Mouse (Mus musculus) heart, postnatal 10 days (tissue): ENCODE data around the gene Olfr691. TPM values are rescaled to one million over a fixed set of nuclear protein-coding genes. Genes with fewer than 3 reads are reported as not detected.
"Not testable (repeated sequence)": the region's sequence is repeated elsewhere in the genome, so short reads cannot be mapped to it uniquely, and the experiment has no call there.

ENCODE experiments used
- DNase-seq, 2 experiments: peaks; one replicate each; pipeline ENCODE4 v3.0.0; 2021
- intact Hi-C: fragments of 180-260 bp; cut with DNase I; formaldehyde crosslinking; loops from one replicate; pipeline ENCODE4 v1.15.1; 2025
- total RNA-seq, 2 experiments: library from RNA; stranded (reverse); gene quantifications; 2 replicates each; pipeline ENCODE4 v1.2.3; 2021

The Olfr691 gene
- total RNA-seq = under 1 TPM in 1 of 2 experiments, not detected in 1; 0.17 TPM

- no peak for DNase-seq
- intact Hi-C loops = no loop called here
Measured at GRCm38 (mm10) chr7:105342170-105342569, at the start of gene Olfr691. Gene Olfr691, minus strand, starts transcription at chr7:105342270.

- DNase-seq = no peak
- intact Hi-C loops = loop anchor here (10.0 kb wide), 1 partner anchor 425 kb away; the partner anchor contains the start of gene Mrpl17
Measured at GRCm38 (mm10) chr7:105390236-105390635, 48.2 kb upstream of the Olfr691 start.

GRCm38 (mm10) chr7:105387696-105388095 lies 45.6 kb upstream of the Olfr691 start:
- DNase-seq = no peak
- intact Hi-C loops = no loop called here

- no peak for DNase-seq
- intact Hi-C loops = no loop called here
Measured at GRCm38 (mm10) chr7:105380329-105380728, 38.3 kb upstream of the Olfr691 start.

GRCm38 (mm10) chr7:105374866-105375265 lies 32.8 kb upstream of the Olfr691 start, which contains the start of gene Gm5901:
Gene Gm5901, plus strand, starts transcription at chr7:105375038.
- intact Hi-C loops = no loop called here
- DNase-seq = no peak

GRCm38 (mm10) chr7:105373976-105374375 lies 31.9 kb upstream of the Olfr691 start:
- no peak for DNase-seq
- intact Hi-C loops = no loop called here

GRCm38 (mm10) chr7:105373509-105373908 lies 31.4 kb upstream of the Olfr691 start:
- intact Hi-C loops = no loop called here
- peak; percentile 70 to 77 for DNase-seq

- intact Hi-C loops = no loop called here
- DNase-seq = no peak
Measured at GRCm38 (mm10) chr7:105372912-105373311, 30.8 kb upstream of the Olfr691 start.

- intact Hi-C loops = no loop called here
- DNase-seq = no peak
Measured at GRCm38 (mm10) chr7:105368521-105368920, 26.5 kb upstream of the Olfr691 start.

GRCm38 (mm10) chr7:105367930-105368329 lies 25.9 kb upstream of the Olfr691 start, which contains the start of gene Olfr692:
Gene Olfr692, plus strand, starts transcription at chr7:105368230.
- intact Hi-C loops = no loop called here
- DNase-seq = no peak

- intact Hi-C loops = no loop called here
- no peak for DNase-seq
Measured at GRCm38 (mm10) chr7:105367268-105367667, 25.2 kb upstream of the Olfr691 start.

GRCm38 (mm10) chr7:105361713-105362112 lies 19.6 kb upstream of the Olfr691 start:
- intact Hi-C loops = no loop called here

GRCm38 (mm10) chr7:105356487-105356886 lies 14.4 kb upstream of the Olfr691 start:
- intact Hi-C loops = not testable (repeated sequence)

More at GRCm38 (mm10) chr7:105361713-105362112, 19.6 kb upstream of the Olfr691 start:
- no peak for DNase-seq

GRCm38 (mm10) chr7:105356064-105356463 lies 14.0 kb upstream of the Olfr691 start:
- intact Hi-C loops, DNase-seq: not testable (repeated sequence)

More at GRCm38 (mm10) chr7:105356487-105356886, 14.4 kb upstream of the Olfr691 start:
- DNase-seq = not testable (repeated sequence)

- no peak for DNase-seq
- intact Hi-C loops = no loop called here
Measured at GRCm38 (mm10) chr7:105342752-105343151, 682 bp upstream of the Olfr691 start.

GRCm38 (mm10) chr7:105334004-105334403 lies 8.1 kb downstream of the Olfr691 start, which contains the start of gene Olfr690:
Gene Olfr690, minus strand, starts transcription at chr7:105334104.
- DNase-seq = no peak
- intact Hi-C loops = no loop called here

GRCm38 (mm10) chr7:105325302-105325701 lies 16.8 kb downstream of the Olfr691 start:
- intact Hi-C loops = loop anchor here (2.0 kb wide), 1 partner anchor 155 kb away; no protein-coding TSS in a partner anchor
- no peak for DNase-seq

GRCm38 (mm10) chr7:105310865-105311264 lies 31.2 kb downstream of the Olfr691 start, which contains the start of gene Olfr689:
Gene Olfr689, plus strand, starts transcription at chr7:105311165.
- intact Hi-C loops = no loop called here
- DNase-seq = no peak

GRCm38 (mm10) chr7:105290051-105290450 lies 52.0 kb downstream of the Olfr691 start:
- intact Hi-C loops = no loop called here

GRCm38 (mm10) chr7:105287795-105288194 lies 54.3 kb downstream of the Olfr691 start, which contains the start of gene Olfr688:
Gene Olfr688, plus strand, starts transcription at chr7:105288095.
- intact Hi-C loops = no loop called here

More at GRCm38 (mm10) chr7:105290051-105290450, 52.0 kb downstream of the Olfr691 start:
- DNase-seq = no peak

More at GRCm38 (mm10) chr7:105287795-105288194, 54.3 kb downstream of the Olfr691 start, which contains the start of gene Olfr688:
- no peak for DNase-seq
